Comparison of ENCODE assay signal across 31 mouse cellular contexts in the genomic region with DNA sequence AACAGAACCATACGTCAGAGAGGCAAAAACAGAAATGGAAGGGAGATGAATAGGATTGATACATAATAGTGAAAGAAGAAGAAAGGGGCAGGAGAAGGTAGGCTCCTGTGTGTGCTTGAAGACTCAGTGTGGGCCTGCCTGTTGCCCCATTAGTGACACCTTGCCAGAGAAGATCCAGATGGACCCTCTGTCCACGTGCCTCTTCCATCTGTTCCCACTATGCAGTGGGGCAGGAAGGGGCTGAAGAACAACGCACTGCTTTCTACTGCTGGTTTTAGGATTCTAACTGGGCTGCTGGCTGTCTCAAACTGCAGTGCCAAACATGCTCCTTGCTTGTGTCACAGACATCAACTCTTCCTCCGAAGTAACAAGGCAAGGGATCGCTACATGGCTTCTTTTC.
DNase-seq lines count a peak whose midpoint lies in the region; ATAC-seq lines count a peak whose summit lies in the region.
"Had no signal": no experiment of that assay in that cellular context is flagged by ENCODE, and none has a peak within 500 bp of the region (broad histone marks: within the 10 kb centered on the region; RNA-seq: fewer than 3 reads in every experiment).

No protein-coding gene starts in this region.

- H3K27ac ChIP-seq in liver, embryonic 12.5 days: no peak overlapping the region
- no peak overlapping the region for H3K27ac ChIP-seq in hindbrain, embryonic 13.5 days
- H3K27ac ChIP-seq: embryonic facial prominence, embryonic 10.5 days; embryonic facial prominence, embryonic 15.5 days; forebrain, embryonic 12.5 days; heart, embryonic 10.5 days; heart, embryonic 15.5 days; hindbrain, embryonic 14.5 days; limb, embryonic 10.5 days; limb, embryonic 15.5 days; liver, embryonic 14.5 days; macrophage; midbrain, embryonic 10.5 days; midbrain, embryonic 15.5 days; neural tube, embryonic 15.5 days had no signal

- 63% methylated on average over 5 of the region's 5 CpGs for WGBS in liver, embryonic 12.5 days (ENCODE audit: insufficient replicate concordance)
- whole genome bisulfite sequencing in hindbrain, embryonic 13.5 days: 90% methylated on average over 5 of the region's 5 CpGs

- no peaks in the 10 kb centered on the region for H3K36me3 ChIP-seq in liver, embryonic 12.5 days
- no peaks in the 10 kb centered on the region for H3K36me3 ChIP-seq in hindbrain, embryonic 13.5 days
- H3K36me3 ChIP-seq: embryonic facial prominence, embryonic 10.5 days; embryonic facial prominence, embryonic 15.5 days; forebrain, embryonic 12.5 days; heart, embryonic 10.5 days; heart, embryonic 15.5 days; limb, embryonic 10.5 days; limb, embryonic 15.5 days; midbrain, embryonic 10.5 days; midbrain, embryonic 15.5 days; neural tube, embryonic 15.5 days had no signal

- DNase-seq in heart, adult 11 months: peak; percentile 41
- DNase-seq in heart, postnatal 14 days: no peak
- DNase-seq in cerebellum, adult 11 months: peak; percentile 30
- DNase-seq in cerebellum, adult 9-10 months: peak; percentile 49
- DNase-seq in cerebellum, postnatal 36 days: peak; percentile 39 to 41
- DNase-seq: adrenal gland, postnatal 14 days; forebrain, postnatal 0 days; gastrocnemius, postnatal 10 days; heart, postnatal 36 days; kidney, postnatal 14 days; lung, adult 2 months; lung, postnatal 10 days; spleen, adult 18-20 months; thymus, postnatal 14 days had no signal

- no peaks in the 10 kb centered on the region for H3K27me3 ChIP-seq in liver, embryonic 12.5 days (replicated peaks)
- H3K27me3 ChIP-seq in hindbrain, embryonic 13.5 days: no peaks in the 10 kb centered on the region
- H3K27me3 ChIP-seq: embryonic facial prominence, embryonic 15.5 days; forebrain, embryonic 12.5 days; heart, embryonic 15.5 days; limb, embryonic 15.5 days; midbrain, embryonic 15.5 days; neural tube, embryonic 15.5 days; Patski had no signal

- no peak for ATAC-seq in liver, embryonic 12.5 days
- no peak for ATAC-seq in hindbrain, embryonic 13.5 days (ENCODE audit: low FRiP score)
- ATAC-seq: forebrain, postnatal 0 days; intestine, postnatal 0 days; midbrain, embryonic 15.5 days; Patski had no signal

- no peaks in the 10 kb centered on the region for H3K9me3 ChIP-seq in liver, embryonic 12.5 days (replicated peaks)
- H3K9me3 ChIP-seq in hindbrain, embryonic 13.5 days: no peaks in the 10 kb centered on the region
- H3K9me3 ChIP-seq: embryonic facial prominence, embryonic 10.5 days; embryonic facial prominence, embryonic 15.5 days; forebrain, embryonic 12.5 days; heart, embryonic 10.5 days; heart, embryonic 15.5 days; limb, embryonic 10.5 days; limb, embryonic 15.5 days; midbrain, embryonic 10.5 days; midbrain, embryonic 15.5 days; neural tube, embryonic 15.5 days had no signal

- H3K4me1 ChIP-seq in liver, embryonic 12.5 days: no peaks in the 10 kb centered on the region
- H3K4me1 ChIP-seq in hindbrain, embryonic 13.5 days (replicated peaks): no peaks in the 10 kb centered on the region
- H3K4me1 ChIP-seq: embryonic facial prominence, embryonic 10.5 days; embryonic facial prominence, embryonic 15.5 days; forebrain, embryonic 12.5 days; heart, embryonic 10.5 days; heart, embryonic 15.5 days; limb, embryonic 10.5 days; limb, embryonic 15.5 days; midbrain, embryonic 10.5 days; midbrain, embryonic 15.5 days; neural tube, embryonic 15.5 days had no signal

- H3K4me2 ChIP-seq in liver, embryonic 12.5 days: no peak overlapping the region
- H3K4me2 ChIP-seq in hindbrain, embryonic 13.5 days: no peak overlapping the region
- H3K4me2 ChIP-seq: embryonic facial prominence, embryonic 15.5 days; forebrain, embryonic 12.5 days; heart, embryonic 15.5 days; hindbrain, embryonic 14.5 days; limb, embryonic 15.5 days; midbrain, embryonic 15.5 days; neural tube, embryonic 15.5 days had no signal

- no peak overlapping the region for H3K9ac ChIP-seq in liver, embryonic 12.5 days
- H3K9ac ChIP-seq in hindbrain, embryonic 13.5 days: no peak overlapping the region
- H3K9ac ChIP-seq: embryonic facial prominence, embryonic 15.5 days; forebrain, embryonic 12.5 days; forebrain, postnatal 0 days; heart, embryonic 15.5 days; hindbrain, embryonic 14.5 days; limb, embryonic 15.5 days; liver, embryonic 14.5 days; midbrain, embryonic 15.5 days; neural tube, embryonic 15.5 days had no signal

- intact Hi-C loops in heart, postnatal 14 days (cut with DNase I): no loop called here

- H3K4me3 ChIP-seq in liver, embryonic 12.5 days: no peak overlapping the region
- no peak overlapping the region for H3K4me3 ChIP-seq in hindbrain, embryonic 13.5 days
- H3K4me3 ChIP-seq: embryonic facial prominence, embryonic 10.5 days; embryonic facial prominence, embryonic 15.5 days; forebrain, embryonic 12.5 days; heart, embryonic 10.5 days; heart, embryonic 15.5 days; limb, embryonic 10.5 days; limb, embryonic 15.5 days; midbrain, embryonic 10.5 days; midbrain, embryonic 15.5 days; neural tube, embryonic 15.5 days had no signal

Comparison
In these comparisons a context has a peak if more than half of its experiments do, and no peak if none do; other contexts are left out.
1. DNase-seq: peak in heart, adult 11 months (single experiment), cerebellum, adult 11 months (single experiment), cerebellum, adult 9-10 months (single experiment) and cerebellum, postnatal 36 days (2 of 2); none in heart, postnatal 14 days (0 of 2).